Mouse (Mus musculus) hindbrain, embryonic 13.5 days (tissue): ENCODE data around the gene Fhl2. TPM values are rescaled to one million over a fixed set of nuclear protein-coding genes. Genes with fewer than 3 reads are reported as not detected.

ENCODE experiments used
- ATAC-seq: fragments of 200-750 bp; cut with Nextera tagmentation; 2 replicates; pipeline ENCODE4 v1.8.0; 2017; ENCODE audit warnings: moderate TSS enrichment; ENCODE audit not compliant: low FRiP score
- H3K27ac ChIP-seq: fragments of 300-500 bp; sonication (generic); 2 replicates; pipeline ENCODE4 v1.5.1; 2015; ENCODE audit warnings: inconsistent platforms, mild to moderate bottlenecking, moderate library complexity
- H3K27me3 ChIP-seq: fragments of 300-500 bp; sonication (generic); 2 replicates; pipeline ENCODE4 v1.6.1; 2015; ENCODE audit warnings: mild to moderate bottlenecking, inconsistent platforms
- H3K36me3 ChIP-seq: fragments of 300-500 bp; sonication (generic); 2 replicates; pipeline ENCODE4 v1.6.1; 2015; ENCODE audit warnings: mild to moderate bottlenecking, inconsistent platforms
- H3K4me1 ChIP-seq: fragments of 300-500 bp; sonication (generic); replicated peaks from 2 replicates; pipeline ENCODE4 v1.6.1; 2015; ENCODE audit warnings: inconsistent platforms
- H3K4me2 ChIP-seq: fragments of 300-500 bp; sonication (generic); 2 replicates; pipeline ENCODE4 v1.6.1; 2015; ENCODE audit warnings: inconsistent platforms, mild to moderate bottlenecking, moderate library complexity
- H3K4me3 ChIP-seq: fragments of 300-500 bp; sonication (generic); 2 replicates; pipeline ENCODE4 v1.5.1; 2015; ENCODE audit warnings: mild to moderate bottlenecking, inconsistent platforms
- H3K9ac ChIP-seq: fragments of 300-500 bp; sonication (generic); 2 replicates; pipeline ENCODE4 v1.6.1; 2015; ENCODE audit warnings: mild to moderate bottlenecking, inconsistent platforms
- H3K9me3 ChIP-seq: fragments of 300-500 bp; sonication (generic); 2 replicates; pipeline ENCODE4 v1.6.1; 2016; ENCODE audit warnings: inconsistent platforms
- WGBS: fragments of 180-500 bp; shearing (Covaris S2); methylation state at CpG from one replicate; pipeline ENCODE4 v1.1.7; 2015; 5-methylcytosine and 5-hydroxymethylcytosine counted together
- polyA plus RNA-seq: library from polyadenylated mRNA; unstranded; fragments of >200 nt; fragmentation: Nextera tagmentation; extraction: Ambion mirVana; gene quantifications from 2 replicates; pipeline ENCODE4 v1.2.1, GENCODE M21; 2015

Fhl2 gene
- polyA plus RNA-seq, 1 experiment from 2014 or later, result 19.8 TPM

- no peak for ATAC-seq
- WGBS, result 84% methylated on average over 2 of the region's 2 CpGs
- H3K4me3 ChIP-seq, result no peak overlapping the region
These were observed 118.7 kb downstream of the Fhl2 start for GRCm38 (mm10) chr1:43078124-43078523.

GRCm38 (mm10) chr1:43074791-43075190 lies 122.0 kb downstream of the Fhl2 start:
- Histone ChIP-seq H3K4me1 (no peaks in the 10 kb centered on the region), H3K27ac (no peak overlapping the region), H3K9me3 (no peaks in the 10 kb centered on the region), H3K27me3 (no peaks in the 10 kb centered on the region), H3K4me3 (no peak overlapping the region), H3K36me3 (peaks cover 59% of the 10 kb centered on the region), H3K9ac (no peak overlapping the region), H3K4me2 (no peak overlapping the region)
- ATAC-seq, result no peak
- WGBS, result 98% methylated on average over 2 of the region's 2 CpGs

More at GRCm38 (mm10) chr1:43078124-43078523, 118.7 kb downstream of the Fhl2 start:
- Histone ChIP-seq H3K9me3 (no peaks in the 10 kb centered on the region), H3K9ac (no peak overlapping the region), H3K4me2 (no peak overlapping the region), H3K36me3 (peaks cover 33% of the 10 kb centered on the region), H3K27ac (no peak overlapping the region), H3K27me3 (no peaks in the 10 kb centered on the region), H3K4me1 (no peaks in the 10 kb centered on the region)

Other genes with a start within 250 kb of the Fhl2 start
- 16.6 and 16.8 TPM in 2 replicates for gene Gpr45, start 244.1 kb downstream of the Fhl2 start, polyA plus RNA-seq
- 16.0 and 16.4 TPM in 2 replicates for gene Tgfbrap1, start 98.3 kb downstream of the Fhl2 start, polyA plus RNA-seq
- 48.0 and 48.3 TPM in 2 replicates for gene AI597479, start 98.3 kb downstream of the Fhl2 start, polyA plus RNA-seq
- gene Nck2, start 247.6 kb upstream of the Fhl2 start, polyA plus RNA-seq, result 37.1 and 42.7 TPM in 2 replicates